Mouse (Mus musculus): ENCODE results near the gene Vipr2. TPM values are rescaled to one million over a fixed set of nuclear protein-coding genes. Genes with fewer than 3 reads are reported as not detected.

Vipr2 gene
- polyA plus RNA-seq, 2 experiments, result 2.9 to 5.6 TPM

GRCm38 (mm10) chr12:116130936-116131335 lies 53.4 kb downstream of the Vipr2 start:
- DNase-seq (ENCODE audit: low spot score) (no peak), ATAC-seq (ENCODE audit: low FRiP score, low read depth) (no peak)
- no peak overlapping the region for H3K27ac ChIP-seq (replicated peaks; ENCODE audit: low read depth, low read length)
- H3K4me2 ChIP-seq (replicated peaks; ENCODE audit: low read depth, low read length, severe bottlenecking), result no peak overlapping the region
- no peaks in the 10 kb centered on the region for H3K9me3 ChIP-seq (ENCODE audit: control insufficient read depth, low read length)
- H3K36me3 ChIP-seq (ENCODE audit: control insufficient read depth, insufficient read depth, low read length), result no peaks in the 10 kb centered on the region
- H3K9ac ChIP-seq (ENCODE audit: low read depth, low read length, severe bottlenecking), result no peak overlapping the region
- no peaks in the 10 kb centered on the region for H3K4me1 ChIP-seq (ENCODE audit: control insufficient read depth, insufficient read depth, low read length)
- no peak for TF ChIP-seq POLR2A (IDR thresholded peaks at IDR 0.05; ENCODE audit: borderline replicate concordance, extremely low read depth, insufficient read depth, insufficient read length)
- H3K27me3 ChIP-seq (ENCODE audit: control insufficient read depth, insufficient read depth, low read length), result no peaks in the 10 kb centered on the region
- H3K4me3 ChIP-seq (replicated peaks; ENCODE audit: low read length), result no peak overlapping the region
- WGBS, result 31% methylated on average over 7 of the region's 7 CpGs

GRCm38 (mm10) chr12:116132909-116133308 lies 55.4 kb downstream of the Vipr2 start:
- H3K4me1 ChIP-seq (ENCODE audit: control insufficient read depth, insufficient read depth, low read length), result no peaks in the 10 kb centered on the region
- no peak overlapping the region for H3K4me2 ChIP-seq (replicated peaks; ENCODE audit: low read depth, low read length, severe bottlenecking)
- ATAC-seq (ENCODE audit: low FRiP score, low read depth) (no peak), DNase-seq (ENCODE audit: low spot score) (no peak)
- H3K27ac ChIP-seq (replicated peaks; ENCODE audit: low read depth, low read length), result no peak overlapping the region
- no peaks in the 10 kb centered on the region for H3K27me3 ChIP-seq (ENCODE audit: control insufficient read depth, insufficient read depth, low read length)
- TF ChIP-seq POLR2A (IDR thresholded peaks at IDR 0.05; ENCODE audit: borderline replicate concordance, extremely low read depth, insufficient read depth, insufficient read length), result no peak
- H3K4me3 ChIP-seq (replicated peaks; ENCODE audit: low read length), result no peak overlapping the region
- 88% methylated on average over 5 of the region's 5 CpGs for WGBS
- H3K9me3 ChIP-seq (ENCODE audit: control insufficient read depth, low read length), result no peaks in the 10 kb centered on the region
- no peak overlapping the region for H3K9ac ChIP-seq (ENCODE audit: low read depth, low read length, severe bottlenecking)
- no peaks in the 10 kb centered on the region for H3K36me3 ChIP-seq (ENCODE audit: control insufficient read depth, insufficient read depth, low read length)

GRCm38 (mm10) chr12:116135906-116136305 lies 58.4 kb downstream of the Vipr2 start:
- no peaks in the 10 kb centered on the region for H3K4me1 ChIP-seq (ENCODE audit: control insufficient read depth, insufficient read depth, low read length)
- no peak overlapping the region for H3K9ac ChIP-seq (ENCODE audit: low read depth, low read length, severe bottlenecking)
- H3K27ac ChIP-seq (replicated peaks; ENCODE audit: low read depth, low read length), result no peak overlapping the region
- no peak for ATAC-seq (ENCODE audit: low FRiP score, low read depth)
- H3K4me3 ChIP-seq (replicated peaks; ENCODE audit: low read length), result no peak overlapping the region
- no peaks in the 10 kb centered on the region for H3K27me3 ChIP-seq (ENCODE audit: control insufficient read depth, insufficient read depth, low read length)
- H3K9me3 ChIP-seq (ENCODE audit: control insufficient read depth, low read length), result no peaks in the 10 kb centered on the region
- DNase-seq (ENCODE audit: low spot score), result no peak
- H3K4me2 ChIP-seq (replicated peaks; ENCODE audit: low read depth, low read length, severe bottlenecking), result no peak overlapping the region
- 94% methylated on average over 4 of the region's 4 CpGs for WGBS
- TF ChIP-seq POLR2A (IDR thresholded peaks at IDR 0.05; ENCODE audit: borderline replicate concordance, extremely low read depth, insufficient read depth, insufficient read length), result no peak
- H3K36me3 ChIP-seq (ENCODE audit: control insufficient read depth, insufficient read depth, low read length), result no peaks in the 10 kb centered on the region

- H3K27me3 ChIP-seq (ENCODE audit: control insufficient read depth, insufficient read depth, low read length), result no peaks in the 10 kb centered on the region
- 67% methylated on average over 7 of the region's 7 CpGs for WGBS
- no peak for ATAC-seq (ENCODE audit: low FRiP score, low read depth)
- no peaks in the 10 kb centered on the region for H3K36me3 ChIP-seq (ENCODE audit: control insufficient read depth, insufficient read depth, low read length)
- H3K27ac ChIP-seq (replicated peaks; ENCODE audit: low read depth, low read length), result no peak overlapping the region
- no peak overlapping the region for H3K4me3 ChIP-seq (replicated peaks; ENCODE audit: low read length)
- no peak for TF ChIP-seq POLR2A (IDR thresholded peaks at IDR 0.05; ENCODE audit: borderline replicate concordance, extremely low read depth, insufficient read depth, insufficient read length)
- no peaks in the 10 kb centered on the region for H3K4me1 ChIP-seq (ENCODE audit: control insufficient read depth, insufficient read depth, low read length)
- no peak overlapping the region for H3K9ac ChIP-seq (ENCODE audit: low read depth, low read length, severe bottlenecking)
- no peaks in the 10 kb centered on the region for H3K9me3 ChIP-seq (ENCODE audit: control insufficient read depth, low read length)
- H3K4me2 ChIP-seq (replicated peaks; ENCODE audit: low read depth, low read length, severe bottlenecking), result no peak overlapping the region
- no peak for DNase-seq (ENCODE audit: low spot score)
Observed at GRCm38 (mm10) chr12:116138322-116139205, 61.0 kb downstream of the Vipr2 start.

- Histone ChIP-seq H3K9me3 (ENCODE audit: control insufficient read depth, low read length) (no peaks in the 10 kb centered on the region), H3K4me3 (replicated peaks; ENCODE audit: low read length) (no peak overlapping the region), H3K27ac (replicated peaks; ENCODE audit: low read depth, low read length) (no peak overlapping the region), H3K9ac (ENCODE audit: low read depth, low read length, severe bottlenecking) (no peak overlapping the region), H3K36me3 (ENCODE audit: control insufficient read depth, insufficient read depth, low read length) (no peaks in the 10 kb centered on the region), H3K4me1 (ENCODE audit: control insufficient read depth, insufficient read depth, low read length) (no peaks in the 10 kb centered on the region), H3K27me3 (ENCODE audit: control insufficient read depth, insufficient read depth, low read length) (no peaks in the 10 kb centered on the region), H3K4me2 (replicated peaks; ENCODE audit: low read depth, low read length, severe bottlenecking) (no peak overlapping the region)
- WGBS, result 93% methylated on average over 2 of the region's 2 CpGs
- TF ChIP-seq POLR2A (IDR thresholded peaks at IDR 0.05; ENCODE audit: borderline replicate concordance, extremely low read depth, insufficient read depth, insufficient read length), result no peak
- no peak for ATAC-seq (ENCODE audit: low FRiP score, low read depth)
- no peak for DNase-seq (ENCODE audit: low spot score)
Observed at GRCm38 (mm10) chr12:116140605-116141004, 63.1 kb downstream of the Vipr2 start.

Measured in limb, embryonic 14.5 days (tissue).